Mouse (Mus musculus) cerebellum, adult 11-12 months (tissue): ENCODE data around the gene Wdcp.
"Not testable (repeated sequence)": the region's sequence is repeated elsewhere in the genome, so short reads cannot be mapped to it uniquely, and the experiment has no call there.

Experiments
- DNase-seq: peaks from one replicate; pipeline ENCODE4 v3.0.0; 2022

Gene Wdcp

DNA sequence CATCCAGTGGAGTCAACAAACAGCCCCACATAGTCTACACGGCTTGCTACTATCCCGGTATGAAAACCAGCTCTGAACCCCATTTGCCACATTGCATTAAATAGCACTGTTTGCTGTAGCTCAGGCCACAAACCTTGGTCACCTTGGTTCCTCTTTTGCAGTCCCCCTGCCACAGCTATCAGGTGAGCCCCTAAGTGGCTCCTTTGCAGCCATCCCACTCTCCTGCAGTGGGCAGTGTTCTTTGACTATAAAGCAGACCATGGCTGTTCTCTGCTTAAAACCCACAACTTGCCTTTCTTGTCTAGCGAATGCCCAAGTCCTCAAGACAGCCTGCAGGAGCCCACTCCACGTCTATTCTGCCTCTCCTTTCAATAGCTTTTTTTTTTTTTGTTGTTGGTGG lies 29.2 kb downstream of the Wdcp start:
- DNase-seq = no peak

GRCm38 (mm10) chr12:4872983-4873477 lies 29.9 kb downstream of the Wdcp start:
- no peak for DNase-seq

DNA sequence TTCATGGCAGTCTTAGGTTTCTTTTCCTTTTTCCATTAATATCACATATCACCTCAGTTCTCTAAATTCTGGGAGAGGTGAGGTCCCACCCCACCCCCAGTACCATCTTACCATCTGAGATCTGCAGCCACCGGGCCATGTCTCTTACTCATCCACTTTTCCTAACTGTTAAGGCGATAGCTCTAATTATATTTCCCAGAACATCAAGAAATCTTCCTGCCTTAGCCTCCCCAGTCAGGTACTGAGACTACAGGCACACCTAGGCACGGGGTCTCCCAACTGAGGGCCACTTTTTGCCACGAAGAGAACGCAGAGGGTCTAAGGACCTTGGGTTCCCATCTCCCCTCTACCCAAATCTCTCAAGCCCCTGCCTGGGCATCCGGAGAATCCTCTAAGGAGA lies 30.4 kb downstream of the Wdcp start:
- DNase-seq = no peak

DNA sequence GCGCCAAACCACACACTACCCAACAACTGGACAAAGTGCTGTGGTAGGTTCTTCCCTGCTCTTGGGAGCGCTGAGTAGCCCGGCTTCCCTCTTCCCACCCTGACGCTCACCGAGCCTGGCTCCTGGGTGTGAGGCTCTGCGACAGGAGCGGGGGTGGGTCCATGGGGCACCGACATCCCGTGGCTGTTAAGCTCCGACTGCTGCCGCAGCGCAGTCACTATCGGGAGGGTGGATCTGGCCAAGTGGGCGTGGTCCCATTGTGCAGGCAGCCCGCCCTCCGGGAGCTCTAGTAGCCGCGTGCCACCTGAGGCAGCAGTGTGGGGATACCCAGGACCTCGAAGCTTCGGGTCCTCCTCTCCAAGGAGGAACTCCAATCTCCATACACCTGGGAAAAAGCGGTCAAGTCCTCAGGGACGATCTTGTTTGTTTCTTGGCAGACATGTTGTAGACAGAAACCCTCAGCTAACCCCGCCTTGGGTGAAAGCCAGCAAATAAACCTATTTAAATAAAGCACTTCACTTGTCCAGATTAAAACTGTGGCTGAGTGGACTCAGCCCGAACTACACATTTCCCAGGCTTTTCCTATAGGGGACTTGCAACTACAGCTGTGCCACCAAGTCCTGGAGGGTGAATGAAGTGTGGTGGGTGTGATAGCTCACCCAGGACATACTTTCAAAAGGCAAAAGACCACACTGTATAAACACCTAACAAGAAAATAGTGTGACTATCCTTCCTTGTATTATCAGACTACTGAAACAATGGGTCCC lies 31.2 kb downstream of the Wdcp start, which contains the start of gene Mfsd2b:
Gene Mfsd2b (minus strand): TSS at position 199 of the 767 bp plus-strand sequence.
- DNase-seq = peak; percentile 25

- DNase-seq = no peak
These were observed 32.5 kb downstream of the Wdcp start for GRCm38 (mm10) chr12:4875623-4876022.

GRCm38 (mm10) chr12:4878296-4878783 lies 35.2 kb downstream of the Wdcp start:
- no peak for DNase-seq

DNA sequence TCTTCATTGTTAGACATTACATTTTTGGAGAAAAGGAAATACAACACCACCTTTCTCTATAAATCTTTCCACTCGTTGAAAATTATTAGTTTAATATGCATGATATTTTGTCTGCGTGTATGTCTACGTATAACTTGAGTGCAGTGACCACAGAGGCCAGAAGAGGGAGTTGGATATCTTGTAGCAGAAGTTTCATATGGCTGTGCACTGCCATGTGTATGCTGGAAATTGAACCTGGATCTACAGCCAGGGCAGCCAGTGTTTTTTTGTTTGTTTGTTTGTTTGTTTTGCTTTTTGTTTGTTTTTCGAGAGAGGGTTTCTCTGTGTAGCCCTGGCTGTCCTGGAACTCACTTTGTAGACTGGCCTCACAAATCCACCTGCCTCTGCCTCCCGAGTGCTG lies 35.9 kb downstream of the Wdcp start:
- no peak for DNase-seq

DNA sequence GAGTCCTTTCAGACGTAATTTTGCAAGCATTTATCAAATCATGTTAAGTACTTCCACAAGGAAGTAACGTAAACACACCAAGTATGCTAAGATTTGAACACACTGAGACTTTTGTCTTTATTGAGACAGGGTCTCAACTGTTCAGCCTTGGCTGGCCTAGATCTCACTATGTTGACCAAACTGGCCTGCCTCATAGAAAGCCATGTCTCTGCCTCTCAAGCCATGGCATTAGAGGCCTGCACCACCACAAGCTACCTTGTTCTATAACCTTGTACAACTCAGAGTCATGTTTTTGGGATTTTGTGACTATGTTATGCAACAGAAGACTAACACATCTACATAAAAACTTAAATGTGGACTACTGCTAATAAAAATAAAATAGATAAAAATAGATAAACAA lies 39.0 kb downstream of the Wdcp start:
- DNase-seq = no peak

- no peak for DNase-seq
These were observed 42.0 kb downstream of the Wdcp start for GRCm38 (mm10) chr12:4885062-4885461.

GRCm38 (mm10) chr12:4886581-4886980 lies 43.5 kb downstream of the Wdcp start:
- DNase-seq = not testable (repeated sequence)

DNA sequence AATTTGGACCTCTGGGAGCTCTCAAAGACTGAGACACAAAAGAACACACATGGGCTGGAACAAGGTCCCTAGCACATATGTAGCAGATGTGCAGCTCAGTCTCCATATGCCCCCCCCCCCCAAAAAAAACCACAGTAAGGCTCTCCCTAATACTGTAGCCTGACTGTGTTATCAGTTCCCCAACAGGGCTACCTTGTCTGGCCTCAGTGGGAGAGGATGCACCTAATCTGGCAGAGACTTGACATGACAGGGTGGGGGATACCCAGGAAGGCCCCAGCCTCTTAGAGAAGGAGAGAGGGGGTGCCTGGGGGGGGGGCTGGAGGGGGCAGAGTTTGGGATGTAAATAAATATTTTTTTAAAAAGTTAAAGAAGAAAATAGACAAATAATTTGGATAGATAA lies 45.6 kb downstream of the Wdcp start:
- no peak for DNase-seq

DNA sequence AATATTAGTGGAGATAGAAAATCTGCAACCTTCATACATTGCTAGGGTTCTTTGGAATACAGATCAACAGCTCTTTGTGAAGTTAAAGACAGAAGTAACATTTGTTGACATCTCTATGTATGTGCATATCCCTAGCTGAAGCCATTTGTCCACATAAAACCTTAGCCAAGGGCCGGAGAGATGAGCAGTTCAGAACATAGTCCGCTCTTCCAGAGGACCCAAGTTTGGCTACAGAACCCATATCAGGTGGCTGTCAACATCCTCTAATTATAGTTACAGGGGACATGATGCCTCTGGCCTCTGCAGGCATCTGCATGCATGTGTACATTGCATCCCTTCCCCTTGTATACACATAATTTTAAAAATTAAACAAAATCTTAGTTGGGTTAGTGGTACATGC lies 46.1 kb downstream of the Wdcp start:
- no peak for DNase-seq

- DNase-seq = no peak
These were observed 46.8 kb downstream of the Wdcp start for GRCm38 (mm10) chr12:4889891-4890290.

- no peak for DNase-seq
These were observed 54.9 kb downstream of the Wdcp start for GRCm38 (mm10) chr12:4898024-4898423.

DNA sequence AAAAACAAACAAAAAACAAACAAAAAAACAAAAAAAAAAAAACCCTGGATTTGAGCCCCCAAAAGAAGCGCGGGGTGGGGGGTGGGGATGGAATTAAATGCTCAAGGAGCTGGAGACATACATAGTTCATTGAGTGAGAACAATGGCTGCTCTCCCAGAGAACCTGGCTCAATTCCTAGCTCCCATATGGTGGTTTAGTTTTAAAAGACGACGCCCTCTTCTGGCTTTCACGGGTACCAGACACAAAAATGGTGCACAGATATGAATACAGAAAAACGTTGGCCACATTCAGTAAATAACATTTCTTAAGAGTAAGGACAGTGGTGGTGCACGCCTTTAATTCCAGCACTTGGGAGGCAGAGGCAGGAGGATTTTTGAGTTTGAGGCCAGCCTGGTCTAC lies 62.8 kb downstream of the Wdcp start:
- peak; percentile 38 for DNase-seq

GRCm38 (mm10) chr12:4906476-4906875 lies 63.4 kb downstream of the Wdcp start:
- DNase-seq = no peak

- DNase-seq = peak; percentile 94
These were observed 64.1 kb downstream of the Wdcp start, which contains the start of gene Ubxn2a for GRCm38 (mm10) chr12:4906951-4907906. TSS of gene Ubxn2a (minus strand) at chr12:4907705.

GRCm38 (mm10) chr12:4908391-4908790 lies 65.3 kb downstream of the Wdcp start:
- no peak for DNase-seq
